Mouse (Mus musculus) bone marrow, adult 2 months (tissue): ENCODE results near the gene Hmces.

Source experiments
- CTCF ChIP-seq: fragments of 200-500 bp; IDR thresholded peaks from 2 replicates; pipeline ENCODE4 v1.5.1; 2011; ENCODE audit warnings: low read length, control low read depth; ENCODE audit not compliant: control insufficient read depth, insufficient read depth
- POLR2A ChIP-seq: fragments of 200-500 bp; IDR thresholded peaks from 2 replicates; pipeline ENCODE4 v1.6.1; 2011; ENCODE audit warnings: low read depth, mild to moderate bottlenecking, control low read depth, low read length, borderline replicate concordance; ENCODE audit not compliant: control insufficient read depth

- TF ChIP-seq CTCF: no peak
- no peak for TF ChIP-seq POLR2A
Measured at GRCm38 (mm10) chr6:87876068-87876643, 37.6 kb upstream of the Hmces start.
